Mouse (Mus musculus) ES-E14 (cell line): ENCODE results near the gene Aarsd1.

ENCODE experiments used
- CHD2 ChIP-seq: IDR thresholded peaks from 2 replicates; pipeline ENCODE4 v1.6.1; 2014; ENCODE audit warnings: mild to moderate bottlenecking, low read depth, low read length, inconsistent platforms
- MAFK ChIP-seq: IDR thresholded peaks from 2 replicates; pipeline ENCODE4 v1.6.1; 2014; ENCODE audit warnings: mild to moderate bottlenecking, low read depth, low read length, inconsistent platforms; ENCODE audit not compliant: insufficient read depth

DNA sequence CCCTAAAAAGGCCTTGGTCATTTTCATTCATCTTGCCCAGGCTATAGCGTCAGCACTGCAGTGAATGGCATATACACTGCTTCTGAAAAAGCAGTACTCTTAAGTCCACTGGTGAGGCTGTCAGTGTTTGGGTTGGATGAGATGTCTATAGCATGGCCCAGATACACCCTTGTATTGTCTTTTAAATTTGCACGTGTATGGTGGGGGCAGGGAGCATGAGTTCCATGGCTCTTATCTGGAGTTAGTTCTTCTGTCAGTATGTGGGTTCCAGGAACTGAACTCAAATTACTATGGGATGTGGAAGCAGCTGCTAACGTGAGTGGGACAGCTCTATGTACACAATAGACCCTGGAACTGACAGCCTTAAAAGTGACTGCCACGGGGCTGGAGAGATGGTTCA is 18.4 kb upstream of the Aarsd1 start:
- TF ChIP-seq MAFK (no peak), CHD2 (no peak)
